Mouse (Mus musculus): Measurements from ENCODE around the gene Pex13. TPM values are rescaled to one million over a fixed set of nuclear protein-coding genes. Genes with fewer than 3 reads are reported as not detected.

Gene Pex13
- total RNA-seq (2021) = 10 to 100 TPM; 15.3 to 19.2 TPM
- long read RNA-seq, experiment 1, full-length matches to known transcripts = 33 of 37 reads
- long read RNA-seq, experiment 1, partial matches to known transcripts = 2 of 37 reads
- long read RNA-seq, experiment 1, other reads (novel, unspliced or antisense) = 2 of 37 reads
- long read RNA-seq, experiment 2, full-length matches to known transcripts = 42 of 43 reads
- long read RNA-seq, experiment 2, partial matches to known transcripts = 0 of 43 reads
- long read RNA-seq, experiment 2, other reads (novel, unspliced or antisense) = 1 of 43 reads

- peak; percentile 92 for DNase-seq
Observed at GRCm38 (mm10) chr11:23665798-23666501, at the start of gene Pex13. TSS of gene Pex13 (minus strand) at chr11:23665959.

GRCm38 (mm10) chr11:23712299-23712698 is 46.5 kb upstream of the Pex13 start:
- DNase-seq = no peak

GRCm38 (mm10) chr11:23704604-23705294 is 39.0 kb upstream of the Pex13 start:
- DNase-seq = no peak

- DNase-seq = no peak
Observed at GRCm38 (mm10) chr11:23701831-23702230, 36.1 kb upstream of the Pex13 start.

- DNase-seq = no peak
Observed at GRCm38 (mm10) chr11:23699414-23700095, 33.8 kb upstream of the Pex13 start.

DNA sequence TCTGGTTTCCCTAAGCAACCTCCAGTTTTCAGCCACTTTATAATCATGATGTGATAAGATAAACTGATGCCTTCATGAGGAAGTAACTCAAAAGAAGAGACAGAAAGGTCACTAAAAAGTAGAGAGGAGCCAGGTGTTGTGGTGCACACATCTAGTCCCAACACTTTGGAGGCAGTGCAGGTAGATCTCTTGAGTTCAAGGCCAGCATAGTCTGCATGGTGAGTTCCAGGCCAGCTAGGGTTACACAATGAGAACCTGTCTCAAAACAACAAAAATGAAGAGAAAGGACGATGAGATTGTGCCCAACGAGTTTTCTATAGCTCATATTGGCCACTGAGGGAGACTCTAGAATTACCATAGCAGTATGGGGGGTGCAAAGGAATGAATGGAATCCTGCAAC is 32.8 kb upstream of the Pex13 start:
- no peak for DNase-seq

GRCm38 (mm10) chr11:23695847-23696246 is 30.1 kb upstream of the Pex13 start:
- DNase-seq = no peak

GRCm38 (mm10) chr11:23693286-23693685 is 27.5 kb upstream of the Pex13 start:
- no peak for DNase-seq

DNA sequence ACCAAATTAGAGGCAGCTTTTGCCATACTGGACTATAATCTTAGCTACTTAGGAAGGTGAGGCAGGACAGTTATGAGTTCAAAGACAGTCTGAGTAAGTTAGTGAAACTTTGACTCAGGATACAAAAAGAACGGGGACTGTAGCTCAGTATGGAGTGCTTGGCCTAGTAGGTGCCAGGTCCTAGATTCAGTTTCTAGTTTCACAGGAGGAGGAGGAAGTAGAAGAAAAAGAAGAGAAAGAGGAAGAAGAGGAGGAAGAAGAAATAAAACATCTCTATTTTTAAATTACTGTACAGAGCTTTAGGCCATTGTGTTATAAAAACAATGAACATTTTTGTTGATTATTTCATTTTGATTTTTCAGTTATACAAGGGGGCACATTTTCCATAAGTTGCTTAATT is 22.3 kb upstream of the Pex13 start:
- DNase-seq = no peak

DNA sequence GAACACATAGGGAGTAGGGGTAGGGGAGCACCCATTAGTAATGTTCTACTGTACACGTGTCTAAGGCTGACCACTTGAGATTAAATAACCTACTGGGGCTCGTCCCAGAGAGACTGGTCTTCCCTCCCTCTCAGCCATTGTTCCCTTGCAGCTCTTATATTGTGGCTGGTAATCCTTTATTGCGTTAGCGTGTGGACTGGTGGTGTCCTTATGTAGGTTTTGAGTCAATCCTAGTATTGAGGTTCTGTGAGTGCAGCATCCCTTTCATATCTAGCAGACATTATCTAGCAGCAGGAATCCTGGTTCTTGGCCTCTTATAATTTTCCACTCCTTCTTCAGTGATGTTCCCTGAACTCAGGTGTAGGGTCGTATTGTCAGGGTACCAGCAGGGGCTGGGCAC is 20.9 kb upstream of the Pex13 start:
- no peak for DNase-seq

DNA sequence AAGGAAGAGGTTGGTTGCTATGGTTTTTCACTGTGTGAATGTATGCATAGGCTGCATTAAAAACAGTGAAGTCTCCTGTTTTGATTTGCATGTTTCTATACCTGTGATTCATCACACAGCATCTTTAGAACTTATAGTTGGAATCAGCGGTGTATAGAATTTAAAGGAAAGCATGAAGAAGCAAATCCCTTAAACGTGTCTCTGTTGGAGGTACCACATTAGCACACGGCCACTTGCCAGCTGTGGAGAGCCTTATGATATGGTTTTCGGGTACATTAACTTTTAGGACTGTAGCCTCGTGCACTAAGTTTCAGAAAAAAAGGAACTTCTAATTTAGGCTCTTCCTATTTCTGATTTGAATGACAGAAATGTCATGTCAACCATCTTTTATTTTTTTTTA is 16.8 kb upstream of the Pex13 start:
- no peak for DNase-seq

DNA sequence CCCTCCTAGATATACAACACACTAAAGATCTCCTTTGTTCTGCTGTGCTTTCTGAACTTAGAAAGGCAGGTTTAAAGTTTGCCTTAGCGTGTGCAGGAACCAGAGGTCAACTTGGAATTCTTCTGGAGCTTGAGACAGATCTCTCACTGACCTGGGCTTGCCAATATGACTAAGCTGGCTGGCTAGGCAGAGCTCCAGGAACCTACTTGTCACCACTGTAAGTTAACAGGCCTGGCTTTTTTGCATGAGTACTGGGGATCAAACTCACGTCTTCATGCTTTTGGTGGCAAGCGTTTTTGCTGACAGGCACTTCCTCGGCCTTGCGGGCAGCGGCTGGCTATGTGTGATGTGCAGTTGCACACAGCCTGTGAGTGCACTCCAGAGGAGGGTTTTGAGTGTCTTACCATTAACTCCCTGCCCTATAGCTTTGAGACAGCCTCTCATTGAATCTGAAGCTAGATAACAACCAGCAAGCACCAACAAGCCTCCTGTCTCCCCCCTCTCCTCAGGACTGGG is 14.7 kb upstream of the Pex13 start:
- no peak for DNase-seq

GRCm38 (mm10) chr11:23679044-23679642 is 13.4 kb upstream of the Pex13 start:
- DNase-seq = no peak

- no peak for DNase-seq
Observed at GRCm38 (mm10) chr11:23676100-23676499, 10.3 kb upstream of the Pex13 start.

DNA sequence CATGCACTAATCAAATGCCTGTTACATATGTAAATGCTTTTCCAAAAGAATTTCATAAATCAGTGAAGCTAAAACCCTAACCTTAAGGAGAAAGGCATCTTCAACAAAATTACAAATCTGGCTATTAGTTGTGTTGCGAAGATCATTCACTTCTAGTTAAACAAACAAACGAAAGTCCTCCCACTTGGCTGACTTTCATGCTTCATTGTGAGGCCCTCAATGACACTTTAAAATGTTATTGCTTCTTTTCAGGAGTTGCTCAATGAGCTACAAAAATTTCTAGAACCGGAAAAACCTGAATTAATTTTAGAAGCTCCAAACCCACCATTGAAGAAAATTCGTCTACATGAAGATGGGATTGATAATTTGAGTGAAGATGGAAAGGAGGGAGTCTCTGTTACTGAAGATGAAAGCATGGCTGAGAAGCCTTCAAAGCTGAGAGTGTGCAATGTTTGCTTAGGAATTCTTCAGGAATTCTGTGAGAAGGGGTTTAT is 6.5 kb upstream of the Pex13 start:
- no peak for DNase-seq

DNA sequence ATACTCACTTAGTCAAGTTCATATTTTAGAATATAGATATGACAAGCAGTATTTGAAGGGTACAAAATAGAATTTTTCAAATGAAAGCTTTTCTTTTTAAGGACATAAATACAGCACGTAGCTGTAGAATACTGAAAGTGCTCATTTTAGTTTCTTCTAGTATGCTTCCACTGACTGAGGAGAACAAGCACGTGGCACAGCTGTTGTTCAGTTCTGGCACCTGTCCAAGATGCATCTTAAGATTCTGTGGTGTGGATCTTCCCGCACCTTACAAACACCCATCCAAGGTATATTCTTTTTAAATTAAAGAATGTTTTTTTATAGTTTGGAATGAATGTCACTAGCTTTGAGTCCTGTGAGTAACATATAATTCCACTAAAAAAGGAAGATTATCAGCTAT is 1.4 kb upstream of the Pex13 start:
- no peak for DNase-seq

DNA sequence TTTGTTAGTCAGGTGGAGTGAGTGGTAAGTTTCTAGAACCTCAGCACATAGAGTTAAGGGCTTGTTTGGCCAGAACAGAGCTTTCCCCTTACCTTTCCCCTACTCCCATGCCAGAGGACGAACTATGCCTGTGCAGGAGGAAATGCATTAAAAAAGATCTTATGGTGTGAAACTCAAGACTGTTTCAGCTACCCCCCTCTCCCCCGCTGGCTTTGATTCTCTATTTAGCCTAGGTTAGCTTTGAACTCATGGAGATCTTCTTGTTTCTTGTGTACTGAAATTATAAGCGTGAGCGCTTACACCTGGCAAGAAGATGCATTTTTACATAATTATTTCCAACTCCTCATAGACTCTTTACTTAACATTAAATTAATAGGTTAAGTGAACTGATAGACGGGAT is 767 bp upstream of the Pex13 start:
- no peak for DNase-seq

GRCm38 (mm10) chr11:23665311-23665786 is 410 bp downstream of the Pex13 start, which contains the start of gene Pus10:
TSS of gene Pus10 (plus strand) at chr11:23665674.
- DNase-seq = no peak

- DNase-seq = no peak
Observed at GRCm38 (mm10) chr11:23664232-23664631, 1.5 kb downstream of the Pex13 start.

DNA sequence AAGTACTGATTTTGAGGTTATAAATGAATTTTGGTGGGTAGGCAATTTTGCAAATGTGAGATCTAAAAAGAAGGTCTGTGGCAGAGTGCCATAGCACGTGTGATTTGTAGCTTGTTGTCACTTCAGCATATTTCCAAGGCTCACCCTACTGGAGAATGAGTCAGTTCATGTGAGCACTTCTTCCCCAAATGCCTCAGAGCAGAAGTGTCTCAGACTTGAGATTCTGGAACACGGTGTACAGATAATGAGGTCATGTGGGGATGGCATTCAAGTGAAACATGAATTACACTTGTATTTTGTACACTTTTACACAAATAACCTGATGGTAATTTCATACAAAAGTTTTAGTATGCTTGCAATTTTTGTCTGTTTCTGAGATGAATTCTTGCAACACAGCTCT is 8.0 kb downstream of the Pex13 start:
- DNase-seq = no peak

GRCm38 (mm10) chr11:23653666-23654065 is 12.1 kb downstream of the Pex13 start:
- DNase-seq = no peak

DNA sequence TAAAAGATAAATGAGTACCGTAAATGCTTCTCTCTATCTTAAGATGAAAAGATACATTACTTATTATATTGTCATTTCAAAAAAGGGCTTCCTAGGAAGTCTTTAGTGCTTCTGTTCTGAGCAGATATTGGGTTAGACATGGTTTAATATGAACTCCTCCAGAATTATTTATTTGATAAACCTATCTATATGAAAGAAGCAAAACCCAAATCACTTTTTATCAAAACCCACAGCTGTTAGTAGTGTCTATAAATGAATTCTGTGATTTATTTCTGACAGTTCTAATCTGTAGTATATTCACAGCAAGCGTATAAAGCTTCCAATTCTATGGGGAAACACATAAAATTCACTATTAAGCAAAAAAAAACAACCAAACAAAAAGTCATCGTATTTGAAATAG is 17.9 kb downstream of the Pex13 start:
- DNase-seq = no peak
